Mouse (Mus musculus): Measurements from ENCODE around the gene Nfe2l2. TPM values are rescaled to one million over a fixed set of nuclear protein-coding genes. Genes with fewer than 3 reads are reported as not detected.

Gene Nfe2l2
- polyA plus RNA-seq, 1 experiment from 2014 or later, result 18.6 TPM

DNA sequence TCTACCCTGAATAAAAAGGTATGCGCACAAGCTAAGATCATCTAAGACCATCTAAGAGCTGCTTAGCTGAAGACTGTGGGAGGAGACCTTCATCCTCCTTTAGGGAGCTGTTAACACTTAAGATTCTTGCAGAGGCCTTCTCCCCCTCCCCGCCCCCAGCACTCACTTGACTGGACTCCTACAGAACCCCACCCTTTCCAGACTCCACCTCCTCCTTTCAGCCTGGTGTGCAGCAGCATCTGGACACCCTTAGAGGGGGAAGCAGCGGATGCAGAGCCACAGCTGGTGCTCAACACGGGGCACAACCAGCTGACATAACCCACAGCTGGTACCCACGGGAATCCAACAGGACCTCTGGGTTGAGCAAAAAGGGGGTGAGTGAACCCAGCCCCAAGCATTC, 70.7 kb downstream of the Nfe2l2 start:
- WGBS, result 89% methylated on average over 5 of the region's 5 CpGs
- Histone ChIP-seq H3K27me3 (no peaks in the 10 kb centered on the region), H3K36me3 (replicated peaks) (no peaks in the 10 kb centered on the region)

DNA sequence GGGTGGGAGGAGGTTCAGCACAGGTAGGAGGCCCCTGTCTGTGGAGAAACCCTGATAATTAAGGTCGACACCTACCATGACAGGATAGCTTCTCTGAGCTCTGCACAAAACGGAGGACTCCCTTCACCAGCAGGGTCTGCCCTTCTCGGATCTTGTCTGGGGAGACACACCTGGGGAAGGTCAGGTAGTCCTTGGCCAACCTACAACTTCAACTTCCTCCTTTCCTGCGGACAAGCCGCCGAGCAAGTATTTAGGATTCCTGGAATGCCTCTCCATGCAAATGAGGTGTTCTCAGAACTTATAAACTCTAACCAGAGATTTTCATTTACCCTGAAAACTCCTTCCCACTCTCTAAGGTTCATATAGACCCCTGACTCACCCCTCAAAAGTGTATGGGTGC, 71.1 kb downstream of the Nfe2l2 start:
- Histone ChIP-seq H3K9ac (no peak overlapping the region), H3K4me1 (no peaks in the 10 kb centered on the region), H3K4me2 (no peak overlapping the region), H3K27me3 (no peaks in the 10 kb centered on the region), H3K9me3 (no peaks in the 10 kb centered on the region), H3K36me3 (replicated peaks) (no peaks in the 10 kb centered on the region), H3K27ac (no peak overlapping the region), H3K4me3 (replicated peaks) (no peak overlapping the region)
- WGBS, result 86% methylated on average over 6 of the region's 6 CpGs
- ATAC-seq (ENCODE audit: low FRiP score), result no peak

More for the DNA sequence above, 70.7 kb downstream of the Nfe2l2 start:
- no peak overlapping the region for H3K4me3 ChIP-seq (replicated peaks)
- H3K27ac ChIP-seq, result no peak overlapping the region
- H3K4me2 ChIP-seq, result no peak overlapping the region
- no peaks in the 10 kb centered on the region for H3K9me3 ChIP-seq
- ATAC-seq (ENCODE audit: low FRiP score), result no peak
- H3K4me1 ChIP-seq, result no peaks in the 10 kb centered on the region
- no peak overlapping the region for H3K9ac ChIP-seq

GRCm38 (mm10) chr2:75632721-75633181, 71.7 kb downstream of the Nfe2l2 start:
- Histone ChIP-seq H3K27me3 (no peaks in the 10 kb centered on the region), H3K36me3 (replicated peaks) (no peaks in the 10 kb centered on the region), H3K4me2 (no peak overlapping the region), H3K27ac (no peak overlapping the region), H3K4me1 (no peaks in the 10 kb centered on the region), H3K9me3 (no peaks in the 10 kb centered on the region), H3K4me3 (replicated peaks) (no peak overlapping the region), H3K9ac (no peak overlapping the region)
- WGBS, result 94% methylated on average over 12 of the region's 12 CpGs
- ATAC-seq (ENCODE audit: low FRiP score), result no peak

DNA sequence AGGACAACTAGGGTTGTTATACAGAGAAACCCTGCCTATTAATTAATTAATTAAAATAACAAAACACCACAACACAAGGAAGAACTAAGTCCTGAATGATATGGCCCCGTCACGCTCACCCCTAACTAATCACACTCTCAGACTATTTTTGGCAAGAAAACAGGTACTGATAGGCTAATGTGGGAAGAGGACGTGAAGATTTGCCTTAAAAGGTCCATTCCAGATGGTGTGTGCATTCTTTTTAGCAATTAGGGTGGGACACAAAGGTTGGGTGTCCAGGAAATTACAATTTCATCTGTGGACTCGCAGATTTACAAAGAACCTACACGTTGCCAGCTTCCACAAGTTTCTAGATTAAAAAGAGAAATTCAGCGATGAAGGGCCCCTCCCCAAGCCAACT, 72.4 kb downstream of the Nfe2l2 start:
- Histone ChIP-seq H3K4me3 (replicated peaks) (no peak overlapping the region), H3K27ac (no peak overlapping the region), H3K27me3 (no peaks in the 10 kb centered on the region), H3K4me2 (no peak overlapping the region), H3K4me1 (no peaks in the 10 kb centered on the region), H3K9me3 (no peaks in the 10 kb centered on the region), H3K36me3 (replicated peaks) (no peaks in the 10 kb centered on the region), H3K9ac (no peak overlapping the region)
- WGBS, result 83% methylated on average over 6 of the region's 6 CpGs
- no peak for ATAC-seq (ENCODE audit: low FRiP score)

DNA sequence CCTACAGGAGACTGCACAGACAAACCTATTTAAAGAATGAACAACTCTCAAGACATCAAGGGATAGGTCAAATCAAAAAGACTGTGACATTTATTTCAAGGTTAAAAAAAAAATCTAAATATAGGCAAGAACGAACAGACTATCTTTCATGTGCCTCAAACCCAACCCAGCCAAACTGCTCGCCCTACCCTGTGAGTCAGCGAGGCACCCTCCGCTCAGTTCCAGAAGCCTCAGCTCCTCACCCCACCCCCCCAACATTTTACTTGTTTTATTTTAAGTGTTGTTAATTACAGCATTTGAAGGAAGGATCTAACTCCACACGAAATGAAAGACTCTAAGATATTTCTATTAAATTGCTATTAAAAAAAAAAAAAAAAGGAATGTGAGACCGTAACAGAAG, 73.0 kb downstream of the Nfe2l2 start:
- Histone ChIP-seq H3K9me3 (no peaks in the 10 kb centered on the region), H3K27ac (no peak overlapping the region), H3K4me2 (no peak overlapping the region), H3K9ac (no peak overlapping the region), H3K27me3 (no peaks in the 10 kb centered on the region), H3K4me1 (no peaks in the 10 kb centered on the region), H3K4me3 (replicated peaks) (no peak overlapping the region), H3K36me3 (replicated peaks) (no peaks in the 10 kb centered on the region)
- no peak for ATAC-seq (ENCODE audit: low FRiP score)
- WGBS, result 90% methylated on average over 6 of the region's 6 CpGs

- no peaks in the 10 kb centered on the region for H3K4me1 ChIP-seq
Measured at GRCm38 (mm10) chr2:75628487-75628886, 76.0 kb downstream of the Nfe2l2 start.

DNA sequence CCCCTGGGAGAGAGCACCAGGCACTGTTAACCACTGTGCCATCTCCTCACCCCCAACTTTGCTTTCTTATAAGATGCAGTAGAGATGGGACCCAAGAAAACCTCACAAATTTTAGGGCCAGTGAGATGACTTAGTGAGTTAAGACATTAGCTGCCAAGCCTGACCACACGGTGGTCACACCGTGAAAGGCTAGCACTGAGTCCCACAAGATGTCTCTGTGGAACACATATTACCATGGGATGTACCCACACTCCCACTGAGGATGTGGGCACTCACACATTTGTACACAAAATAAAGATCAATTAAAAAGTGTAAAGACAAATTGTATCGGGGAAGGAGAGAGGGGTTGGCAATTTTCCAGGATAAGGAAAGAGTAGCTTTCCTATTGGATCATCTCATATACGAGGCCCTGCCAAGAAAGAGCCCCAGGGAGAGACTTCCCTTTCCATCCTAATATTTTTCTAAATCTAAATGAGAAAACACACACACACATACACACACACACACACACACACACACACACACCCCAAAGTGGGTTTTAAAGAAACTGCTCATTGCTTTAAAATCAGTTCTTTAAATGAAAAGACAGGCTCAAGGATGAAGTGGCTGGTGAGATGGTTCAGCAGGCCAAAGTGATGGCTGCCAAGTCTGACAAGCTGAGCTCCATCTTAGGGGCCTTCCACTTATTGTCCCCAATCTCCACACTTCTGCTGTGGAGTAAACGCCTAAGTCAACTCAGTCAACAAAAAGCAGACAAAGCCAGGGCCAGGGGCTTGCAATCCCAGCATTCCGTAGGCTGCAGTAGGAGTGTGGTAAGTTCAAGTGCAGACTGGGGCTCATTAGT, 77.6 kb downstream of the Nfe2l2 start:
- Histone ChIP-seq H3K4me2 (no peak overlapping the region), H3K4me3 (replicated peaks) (no peak overlapping the region), H3K9ac (no peak overlapping the region), H3K9me3 (no peaks in the 10 kb centered on the region), H3K27me3 (no peaks in the 10 kb centered on the region), H3K36me3 (replicated peaks) (no peaks in the 10 kb centered on the region), H3K27ac (no peak overlapping the region), H3K4me1 (no peaks in the 10 kb centered on the region)
- WGBS, result 79% methylated on average over 6 of the region's 6 CpGs
- no peak for ATAC-seq (ENCODE audit: low FRiP score)

More at GRCm38 (mm10) chr2:75628487-75628886, 76.0 kb downstream of the Nfe2l2 start:
- Histone ChIP-seq H3K27ac (no peak overlapping the region), H3K36me3 (replicated peaks) (no peaks in the 10 kb centered on the region), H3K9ac (no peak overlapping the region), H3K4me2 (no peak overlapping the region), H3K9me3 (no peaks in the 10 kb centered on the region), H3K4me3 (replicated peaks) (no peak overlapping the region), H3K27me3 (no peaks in the 10 kb centered on the region)
- ATAC-seq (ENCODE audit: low FRiP score), result no peak
- 92% methylated on average over 8 of the region's 8 CpGs for WGBS

Small RNA genes lying within 50 kb of the gene (microRNA-seq; reads per million reads assigned to microRNA genes)
- gene Gm24574, result not detected

Other genes with a start within 250 kb of the Nfe2l2 start
- 448 and 488 TPM in 2 replicates for gene Hnrnpa3, start 45.4 kb downstream of the Nfe2l2 start, polyA plus RNA-seq (2016; fragmentation: Nextera tagmentation; extraction: Ambion mirVana)
- 43.9 and 45.1 TPM in 2 replicates for gene Agps, start 127.5 kb upstream of the Nfe2l2 start, polyA plus RNA-seq (2016; fragmentation: Nextera tagmentation; extraction: Ambion mirVana)
- gene Ttc30b, start 233.9 kb upstream of the Nfe2l2 start, polyA plus RNA-seq (2016; fragmentation: Nextera tagmentation; extraction: Ambion mirVana), result 7.5 and 7.8 TPM in 2 replicates

Measured in forebrain, embryonic 12.5 days (tissue).